Mouse (Mus musculus) kidney, postnatal 36 days (tissue): Measurements from ENCODE around the gene Pnp.
"Not testable (repeated sequence)": the region's sequence is repeated elsewhere in the genome, so short reads cannot be mapped to it uniquely, and the experiment has no call there.

Experiments used
- DNase-seq, 2 experiments: peaks; one replicate each; pipeline ENCODE4 v3.0.0; 2021 to 2022; ENCODE audit warnings: mixed read lengths in 2 of 2

Pnp gene

GRCm38 (mm10) chr14:50931493-50932020 lies 675 bp downstream of the Pnp start:
- DNase-seq = no peak

GRCm38 (mm10) chr14:50936649-50937048 lies 5.8 kb downstream of the Pnp start:
- DNase-seq = no peak

- no peak for DNase-seq
Measured at GRCm38 (mm10) chr14:50938119-50938908, 7.4 kb downstream of the Pnp start.

- no peak for DNase-seq
Measured at GRCm38 (mm10) chr14:50938940-50939339, 8.1 kb downstream of the Pnp start.

DNA sequence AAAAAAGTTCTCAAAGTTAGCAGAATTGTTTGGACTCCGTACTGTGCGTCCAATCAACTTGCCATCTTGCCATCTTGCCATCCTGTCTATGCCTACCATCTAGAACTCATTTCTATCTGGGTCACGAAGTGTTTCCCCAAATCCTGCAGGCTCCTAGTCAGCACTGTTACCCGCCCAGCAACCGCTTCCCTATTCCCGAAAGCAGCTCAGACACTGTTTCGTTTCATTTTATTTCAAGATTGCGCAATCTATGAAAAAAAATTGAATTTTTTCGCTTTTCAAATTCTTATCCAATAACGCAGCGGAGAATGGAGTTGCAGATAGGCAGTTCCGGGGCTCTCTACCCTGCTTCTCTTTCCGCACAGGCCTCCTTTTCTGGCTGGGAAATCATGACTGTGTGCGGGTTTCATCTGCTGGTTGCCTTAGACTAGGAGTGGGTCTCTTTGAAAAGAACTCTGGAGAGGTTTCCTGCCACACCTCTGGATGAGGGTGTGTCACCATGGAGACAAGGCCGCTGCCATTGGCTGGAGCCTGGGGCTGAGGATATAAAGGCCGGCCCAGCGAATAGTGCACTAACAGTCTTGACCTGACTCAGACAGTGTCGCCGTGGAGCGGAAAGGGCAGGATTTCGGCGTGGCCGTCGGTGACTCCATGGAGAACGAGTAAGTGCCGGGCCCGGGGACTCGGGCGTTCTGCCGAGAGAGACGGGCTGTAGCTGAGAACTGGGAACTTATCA lies 13.2 kb downstream of the Pnp start, which contains the start of gene Gm49342:
Gene Gm49342, plus strand, starts transcription at position 586 of the 736 bp plus-strand sequence.
- DNase-seq = peak; percentile 96 to 97

GRCm38 (mm10) chr14:50944668-50945033 lies 13.8 kb downstream of the Pnp start:
- DNase-seq = peak in 1 of 2 experiments; percentile 56

DNA sequence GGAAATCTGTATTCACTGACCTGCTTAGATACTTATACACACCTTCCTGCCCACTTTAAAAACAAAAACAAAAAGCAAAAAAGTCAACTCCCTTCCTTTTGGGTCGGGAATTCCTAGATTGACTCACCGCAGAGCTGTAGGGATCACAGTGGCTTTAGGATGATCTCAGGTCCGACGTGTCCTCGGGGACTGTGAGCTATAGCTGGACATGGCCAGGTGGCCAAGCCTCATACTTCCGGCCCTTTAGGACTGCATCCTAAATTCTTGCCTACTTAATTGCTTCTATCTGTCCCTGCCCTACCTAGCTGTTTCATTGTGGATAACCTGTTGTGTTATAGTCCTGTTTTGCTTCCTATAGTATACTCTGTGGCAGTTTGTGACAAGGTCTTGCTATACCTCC lies 14.2 kb downstream of the Pnp start:
- not testable (repeated sequence) for DNase-seq

- not testable (repeated sequence) for DNase-seq
Measured at GRCm38 (mm10) chr14:50945526-50945925, 14.6 kb downstream of the Pnp start.

- DNase-seq = no peak
Measured at GRCm38 (mm10) chr14:50955487-50955886, 24.6 kb downstream of the Pnp start.

- peak; percentile 51 to 72 for DNase-seq
Measured at GRCm38 (mm10) chr14:50955942-50956508, 25.1 kb downstream of the Pnp start, which contains the start of gene Pnp2. Pnp2 (plus strand) TSS chr14:50955992.

DNA sequence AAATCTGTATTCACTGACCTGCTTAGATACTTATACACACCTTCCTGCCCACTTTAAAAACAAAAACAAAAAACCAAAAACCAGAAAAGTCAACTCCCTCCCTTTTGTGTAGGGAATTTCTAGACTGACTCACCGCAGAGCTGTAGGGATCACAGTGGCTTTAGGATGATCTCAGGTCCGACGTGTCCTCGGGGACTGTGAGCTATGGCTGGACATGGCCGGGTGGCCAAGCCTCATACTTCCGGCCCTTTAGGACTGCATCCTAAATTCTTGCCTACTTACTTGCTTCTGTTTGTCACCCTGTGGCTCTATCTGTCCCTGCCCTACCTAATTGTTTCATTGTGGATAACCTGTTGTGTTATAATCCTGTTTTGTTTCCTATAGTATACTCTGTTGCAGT lies 25.8 kb downstream of the Pnp start:
- not testable (repeated sequence) for DNase-seq

- DNase-seq = not testable (repeated sequence)
Measured at GRCm38 (mm10) chr14:50957146-50957545, 26.3 kb downstream of the Pnp start.

DNA sequence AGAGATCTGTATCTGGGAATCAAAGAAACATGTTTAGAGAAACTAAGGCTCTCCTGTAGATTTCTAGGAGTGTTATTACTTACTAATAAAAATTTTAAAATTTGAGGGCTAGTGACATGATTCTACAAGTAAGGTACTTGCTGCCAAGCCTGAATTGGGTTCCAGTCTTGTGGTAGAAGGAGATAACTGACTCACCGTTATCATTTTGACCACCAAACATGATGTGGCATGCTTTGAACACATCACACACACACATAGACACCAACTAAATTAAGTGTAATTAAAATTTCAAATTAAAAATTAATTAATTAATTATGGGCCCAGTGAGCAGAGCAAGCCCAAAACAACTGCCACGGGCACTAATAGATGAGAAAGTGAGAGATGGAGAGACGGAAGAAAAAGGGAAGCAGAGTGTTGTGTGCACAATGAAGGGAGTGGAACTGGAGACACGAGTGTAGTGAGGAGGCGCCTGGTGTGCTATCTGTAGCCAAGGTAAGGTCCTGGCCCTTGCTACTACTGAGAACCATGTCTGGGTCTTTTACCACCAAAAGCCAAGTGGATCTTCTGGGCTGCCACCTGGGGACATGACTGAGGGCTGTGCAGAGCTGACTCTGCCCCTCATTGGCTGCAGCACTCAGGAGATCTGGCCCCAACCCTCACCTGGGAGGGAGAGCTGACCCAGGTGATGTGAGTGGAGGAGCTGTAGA lies 27.6 kb downstream of the Pnp start:
- not testable (repeated sequence) for DNase-seq

DNA sequence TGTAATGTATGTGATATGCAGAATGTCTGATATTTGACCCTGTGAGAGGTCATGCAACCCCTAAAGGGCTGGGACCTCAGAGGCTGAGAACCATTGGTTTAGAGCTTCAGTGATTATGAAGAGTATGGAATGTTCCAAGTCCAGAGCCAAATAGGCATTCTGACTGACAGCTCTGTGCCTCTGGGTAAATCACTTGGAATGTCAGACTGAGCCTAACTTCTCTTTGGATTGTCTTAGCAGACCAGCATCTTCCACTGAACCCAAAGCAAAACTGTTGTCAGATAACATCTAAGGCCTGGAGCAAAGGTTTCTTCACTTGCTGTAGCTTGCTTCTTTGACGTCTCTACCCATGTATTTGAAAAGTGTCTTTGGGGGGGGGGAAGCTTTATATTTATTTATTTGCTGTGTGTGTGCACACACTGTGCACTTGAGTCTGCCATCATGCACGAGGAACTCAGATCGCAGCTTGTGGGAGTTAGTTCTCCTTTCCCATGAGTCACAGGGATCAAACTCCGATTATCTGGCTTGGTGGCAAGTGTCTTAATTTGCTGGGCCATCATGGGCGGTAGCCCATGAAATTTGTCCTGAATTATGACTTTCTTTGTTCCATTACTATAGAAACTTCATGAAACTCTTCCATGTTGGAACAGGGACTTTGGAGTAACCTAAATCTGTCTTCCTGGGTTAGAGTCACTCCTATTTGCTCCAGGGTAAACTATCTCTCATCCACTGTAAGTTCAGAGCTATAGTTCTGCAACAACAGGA lies 37.5 kb downstream of the Pnp start:
- DNase-seq = no peak

DNA sequence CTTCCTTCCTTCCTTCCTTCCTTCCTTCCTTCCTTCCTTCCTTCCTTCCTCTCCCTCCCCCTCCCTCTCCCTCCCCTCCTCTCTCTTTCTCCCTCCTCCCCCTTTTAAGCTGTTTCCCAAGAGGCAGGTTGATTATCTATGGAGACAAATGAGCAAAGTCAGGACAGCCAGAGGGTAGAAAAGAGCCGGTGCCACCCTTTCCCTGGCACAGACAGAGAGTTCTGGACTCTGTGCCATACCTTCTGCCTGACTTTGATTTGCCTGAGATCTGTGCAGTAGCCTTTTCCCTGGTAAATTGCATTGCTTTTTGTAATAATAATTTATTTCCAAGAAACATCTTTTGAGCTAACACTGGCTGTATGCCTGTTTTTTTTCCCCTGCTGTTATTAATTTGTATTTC lies 38.2 kb downstream of the Pnp start:
- DNase-seq = no peak

DNA sequence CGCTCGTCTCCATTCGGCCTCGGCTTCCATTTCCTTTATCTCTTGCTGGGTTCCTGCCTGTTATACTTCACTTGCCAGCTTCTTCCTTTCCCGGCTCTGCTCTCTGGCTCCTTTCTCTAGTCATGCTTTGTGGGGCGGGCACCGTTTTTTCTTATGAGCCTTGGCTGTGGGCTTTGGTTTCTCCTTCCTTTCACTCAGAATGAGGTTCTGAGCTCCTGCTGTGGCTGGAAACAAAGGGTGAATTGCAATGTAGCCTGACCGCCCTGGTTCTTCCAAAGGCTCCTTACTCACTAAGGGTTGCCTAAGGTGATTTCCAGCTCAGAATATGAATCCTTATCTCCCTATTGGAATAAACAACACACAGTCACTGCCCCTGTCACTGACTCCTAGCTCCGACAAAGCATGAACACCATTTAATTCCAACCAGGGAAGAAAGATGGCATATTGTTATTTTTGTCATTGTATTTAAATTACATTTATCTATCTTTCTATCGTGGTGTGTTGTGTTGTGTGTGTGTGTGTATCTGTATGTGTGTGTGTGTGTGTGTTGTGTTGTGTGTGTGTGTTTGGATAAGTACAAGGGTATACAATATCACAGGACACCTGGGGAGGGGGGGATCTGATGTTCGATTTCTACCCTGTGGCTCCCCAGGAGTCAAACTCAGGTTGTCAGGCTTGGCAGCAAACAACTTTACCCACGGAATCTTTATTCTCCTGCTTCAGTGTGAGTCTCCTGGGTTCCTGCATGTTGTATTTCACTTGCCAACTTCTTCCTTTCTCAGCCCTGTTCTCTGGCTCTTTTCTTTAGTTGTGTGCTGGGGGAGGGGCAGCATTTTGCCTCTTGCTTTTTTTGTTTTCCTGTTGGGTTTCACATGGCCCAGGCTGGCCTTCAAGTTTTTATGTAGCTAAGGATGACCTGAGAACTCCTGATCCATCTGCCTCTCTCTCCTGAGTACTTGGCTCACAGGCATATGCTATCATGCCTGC lies 39.0 kb downstream of the Pnp start:
- no peak for DNase-seq

- no peak for DNase-seq
Measured at GRCm38 (mm10) chr14:50970822-50971221, 39.9 kb downstream of the Pnp start.

GRCm38 (mm10) chr14:50973054-50973453 lies 42.2 kb downstream of the Pnp start:
- DNase-seq = not testable (repeated sequence)

GRCm38 (mm10) chr14:50973700-50974099 lies 42.8 kb downstream of the Pnp start:
- no peak for DNase-seq

DNA sequence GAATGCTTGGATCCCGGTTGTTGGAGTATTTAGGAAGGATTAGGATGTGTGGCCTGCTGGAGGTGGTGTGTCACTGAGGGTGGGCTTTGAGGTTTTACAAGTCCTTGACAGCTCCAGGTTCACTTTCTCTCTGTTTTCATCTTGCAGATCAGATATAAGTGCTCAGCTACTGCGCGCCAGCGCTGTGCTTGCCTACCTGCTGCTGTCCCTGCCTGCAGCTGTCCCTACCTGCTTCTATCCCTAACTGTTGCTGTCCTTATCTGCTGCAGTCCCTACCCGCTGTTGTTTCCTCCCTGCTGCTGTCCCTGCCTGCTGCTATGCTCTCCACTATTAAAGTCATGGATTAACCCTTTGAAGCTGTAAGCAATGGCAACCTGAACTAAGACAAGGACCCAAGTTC lies 44.1 kb downstream of the Pnp start:
- no peak for DNase-seq

GRCm38 (mm10) chr14:50976674-50977073 lies 45.8 kb downstream of the Pnp start:
- peak; percentile 50 to 54 for DNase-seq
